Mouse (Mus musculus) spleen, embryonic (tissue): ENCODE results near the gene Tex2.
"Not testable (repeated sequence)": the region's sequence is repeated elsewhere in the genome, so short reads cannot be mapped to it uniquely, and the experiment has no call there.

Experiments used
- CTCF ChIA-PET: fragments of 350-600 bp; sonication (Branson Sonifier 250); formaldehyde crosslinking; loops from one replicate; lab custom pipeline; 2022; lab: Charles Lee

Tex2 gene

DNA sequence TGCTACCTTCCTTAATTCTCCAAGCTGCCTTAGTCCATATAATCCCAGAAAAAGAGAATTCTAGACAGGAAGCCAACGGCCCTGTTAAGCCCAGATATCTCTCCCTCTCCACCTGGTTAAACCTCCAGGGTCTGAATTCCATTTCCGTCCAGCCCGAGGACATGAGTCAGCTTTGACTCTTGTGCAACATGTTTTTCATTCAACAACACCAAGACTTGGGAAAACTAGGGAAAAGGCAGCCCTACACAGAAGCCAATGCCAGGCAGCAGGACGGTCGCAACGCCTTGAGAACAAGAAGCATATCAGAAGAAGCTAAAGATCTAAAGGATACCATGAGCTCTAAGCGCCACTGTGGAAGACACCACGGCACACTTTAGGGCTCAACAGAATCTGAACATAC is 32.8 kb downstream of the Tex2 start:
- CTCF ChIA-PET = no interaction called here

DNA sequence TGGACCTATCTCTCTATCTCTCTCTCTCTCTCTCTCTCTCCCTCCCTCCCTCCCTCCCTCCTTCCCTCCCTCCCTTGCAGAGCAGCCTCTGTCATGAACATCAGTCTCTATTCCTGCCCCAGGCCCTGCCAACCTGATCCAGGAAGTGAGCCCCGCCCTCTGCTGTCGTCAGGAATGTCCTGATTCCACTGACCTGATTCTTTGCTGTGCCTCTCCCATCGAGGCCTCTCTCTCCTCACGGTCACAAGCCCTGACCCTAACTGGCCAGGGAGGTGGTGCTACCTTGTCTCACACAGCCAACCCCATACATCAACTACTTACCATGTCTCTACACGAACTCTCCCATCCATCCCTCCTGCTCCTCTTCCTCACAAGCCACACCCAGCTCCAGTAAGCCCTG is 33.3 kb downstream of the Tex2 start:
- CTCF ChIA-PET = no interaction called here

DNA sequence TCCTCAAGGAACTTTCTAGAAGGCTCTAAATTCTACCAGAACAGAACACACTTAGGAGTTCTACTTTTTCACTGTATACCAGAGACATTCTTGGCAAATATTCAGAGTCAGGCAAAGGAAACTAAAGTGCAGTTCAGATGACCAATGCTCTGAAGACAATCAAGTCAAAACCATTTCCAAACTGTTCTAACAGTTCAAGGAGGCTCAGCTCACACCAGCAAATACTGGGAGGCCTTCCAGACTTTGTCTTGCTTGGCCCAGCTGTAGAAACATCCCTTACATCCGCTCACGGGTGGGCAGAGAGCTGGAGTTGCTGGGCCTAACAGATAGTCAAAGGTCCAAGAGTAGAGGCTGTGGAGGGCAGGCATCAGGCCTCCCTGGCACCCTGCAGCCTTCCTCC is 34.1 kb downstream of the Tex2 start:
- CTCF ChIA-PET = no interaction called here

DNA sequence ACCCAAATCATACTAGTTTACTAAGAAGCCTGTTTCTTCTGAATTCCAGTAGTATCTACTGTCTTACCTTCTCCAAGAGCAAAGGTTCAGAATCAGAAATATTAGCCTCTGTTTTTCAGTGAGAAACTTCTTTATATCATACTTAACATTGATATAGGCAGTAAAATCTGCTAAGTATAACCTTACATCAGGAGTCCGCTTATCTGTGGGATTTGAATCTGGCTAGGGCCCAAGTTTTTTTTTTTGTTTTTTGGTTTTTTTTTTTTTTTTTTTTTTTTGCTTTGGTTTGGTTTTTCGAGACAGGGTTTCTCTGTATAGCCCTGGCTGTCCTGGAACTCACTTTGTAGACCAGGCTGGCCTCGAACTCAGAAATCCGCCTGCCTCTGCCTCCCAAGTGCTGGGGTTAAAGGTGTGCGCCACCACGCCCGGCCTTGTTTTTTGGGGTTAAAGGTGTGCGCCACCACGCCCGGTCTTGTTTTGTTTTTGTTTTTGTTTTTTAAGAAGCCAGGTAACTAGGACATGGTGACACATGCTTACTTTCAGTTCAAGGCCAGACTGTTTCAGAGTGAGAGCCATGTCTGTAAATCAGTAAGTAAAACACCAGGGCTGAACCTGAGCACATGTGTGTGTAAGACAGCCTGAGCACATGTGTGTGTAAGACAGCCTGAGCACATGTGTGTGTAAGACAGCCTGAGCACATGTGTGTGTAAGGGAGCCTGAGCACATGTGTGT is 35.4 kb downstream of the Tex2 start:
- CTCF ChIA-PET = not testable (repeated sequence)

DNA sequence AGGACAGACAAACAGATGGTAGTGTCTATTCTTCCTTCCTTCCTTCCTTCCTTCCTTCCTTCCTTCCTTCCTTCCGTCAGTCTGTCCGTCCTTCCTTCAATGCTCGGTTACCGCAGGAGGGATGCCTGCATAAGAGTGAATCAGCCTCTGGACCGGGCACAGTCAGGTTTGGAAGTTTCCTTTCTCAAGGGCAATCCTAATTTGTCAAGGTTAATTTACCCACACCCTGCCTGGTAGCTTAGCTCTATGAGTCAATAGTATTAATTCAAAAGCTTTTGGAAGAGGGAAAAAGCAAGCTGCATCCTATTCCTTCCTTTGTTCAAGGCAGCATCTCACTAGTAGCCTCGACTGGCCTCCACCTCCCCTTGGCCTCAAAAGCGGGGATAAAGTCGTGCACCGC is 38.8 kb downstream of the Tex2 start:
- CTCF ChIA-PET = no interaction called here

DNA sequence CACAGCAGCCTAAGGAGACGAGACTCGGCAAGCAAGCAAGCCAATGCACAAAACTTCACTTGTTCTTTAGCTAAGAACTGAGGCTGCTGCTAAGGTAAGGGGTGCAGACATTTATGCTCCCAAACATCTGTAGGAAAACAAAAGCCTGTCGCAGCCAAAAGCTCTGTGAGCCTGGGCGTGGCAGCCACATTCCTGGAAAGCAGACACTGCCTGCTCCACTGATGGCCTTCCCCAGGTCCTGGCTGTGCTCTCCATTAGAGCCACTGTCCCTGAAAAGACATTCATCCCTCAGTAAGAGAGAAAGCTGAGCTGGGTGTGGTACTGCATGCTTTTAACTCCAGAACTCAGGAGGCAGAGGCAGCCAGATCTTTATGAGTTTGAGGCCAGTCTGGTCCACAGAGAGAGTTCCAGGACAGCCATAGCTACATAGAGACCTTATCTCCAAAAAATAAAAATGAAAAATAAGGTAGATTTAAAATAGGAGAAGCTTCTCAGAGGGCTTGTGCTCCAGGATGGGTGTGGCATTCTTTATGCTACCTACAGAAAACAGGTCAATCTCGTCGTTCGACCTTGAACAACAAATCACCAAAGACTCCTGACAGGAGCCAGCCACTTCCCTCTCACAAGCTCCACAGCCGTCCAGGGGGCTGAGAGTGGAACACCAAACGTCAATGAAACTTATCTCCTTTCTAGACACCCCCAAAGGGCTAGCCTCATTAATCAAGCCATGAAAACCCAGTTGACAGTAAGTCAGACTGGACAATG is 39.6 kb downstream of the Tex2 start:
- CTCF ChIA-PET = no interaction called here

DNA sequence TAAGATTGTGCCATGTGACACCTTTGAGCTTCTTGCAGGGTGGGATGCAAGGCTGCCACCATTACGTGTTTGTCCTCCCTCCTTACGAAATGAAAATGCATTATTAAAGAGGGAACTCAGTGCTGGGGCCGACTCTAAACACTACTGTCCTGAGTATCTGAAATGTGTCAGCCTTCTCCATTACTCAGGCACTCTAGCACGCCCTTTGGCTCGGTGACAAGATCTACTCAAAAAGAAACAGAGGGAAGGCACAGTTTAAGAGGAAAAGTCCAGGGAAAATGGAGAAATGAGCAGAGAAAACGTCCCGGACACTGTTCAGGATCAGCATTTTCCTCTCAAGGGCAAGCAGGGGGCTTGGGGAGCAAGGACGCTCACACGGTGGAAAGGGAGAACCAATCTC is 40.3 kb downstream of the Tex2 start:
- CTCF ChIA-PET = no interaction called here

DNA sequence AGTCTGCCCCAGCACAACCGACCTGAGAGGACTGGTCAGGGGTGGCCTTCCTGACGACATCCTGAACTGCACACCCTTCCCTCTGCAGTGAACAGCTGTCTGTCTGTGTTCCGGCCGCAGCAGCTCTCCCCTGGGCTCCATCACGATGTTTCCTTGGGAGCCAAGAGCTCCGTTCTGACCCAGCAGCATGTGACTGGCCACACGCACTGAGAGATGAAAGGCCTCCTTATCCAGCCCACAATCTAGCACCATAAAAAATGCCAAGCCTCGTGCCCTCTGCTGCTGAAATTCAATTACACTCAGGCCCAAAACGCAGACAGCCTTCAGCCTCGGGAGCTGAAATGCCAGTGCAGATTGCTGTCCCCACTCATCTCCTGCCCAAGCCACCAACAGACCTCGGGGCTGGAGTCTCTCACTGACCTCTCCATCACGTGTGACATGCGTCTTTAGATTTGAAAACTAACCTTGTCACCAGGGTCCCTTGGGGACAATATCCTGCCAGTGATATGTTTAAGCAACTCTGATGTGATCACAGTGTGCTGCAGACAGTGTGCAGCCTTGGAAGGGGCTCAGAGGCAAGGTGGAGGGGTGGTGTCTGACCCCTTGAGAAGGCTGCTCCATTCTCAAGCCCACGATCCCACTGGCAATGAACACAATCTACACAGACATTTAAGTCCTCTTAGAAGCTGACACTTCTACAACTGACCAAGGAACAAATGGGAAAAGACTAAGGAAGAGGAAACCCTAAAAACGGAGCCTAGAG is 41.0 kb downstream of the Tex2 start:
- CTCF ChIA-PET = no interaction called here

DNA sequence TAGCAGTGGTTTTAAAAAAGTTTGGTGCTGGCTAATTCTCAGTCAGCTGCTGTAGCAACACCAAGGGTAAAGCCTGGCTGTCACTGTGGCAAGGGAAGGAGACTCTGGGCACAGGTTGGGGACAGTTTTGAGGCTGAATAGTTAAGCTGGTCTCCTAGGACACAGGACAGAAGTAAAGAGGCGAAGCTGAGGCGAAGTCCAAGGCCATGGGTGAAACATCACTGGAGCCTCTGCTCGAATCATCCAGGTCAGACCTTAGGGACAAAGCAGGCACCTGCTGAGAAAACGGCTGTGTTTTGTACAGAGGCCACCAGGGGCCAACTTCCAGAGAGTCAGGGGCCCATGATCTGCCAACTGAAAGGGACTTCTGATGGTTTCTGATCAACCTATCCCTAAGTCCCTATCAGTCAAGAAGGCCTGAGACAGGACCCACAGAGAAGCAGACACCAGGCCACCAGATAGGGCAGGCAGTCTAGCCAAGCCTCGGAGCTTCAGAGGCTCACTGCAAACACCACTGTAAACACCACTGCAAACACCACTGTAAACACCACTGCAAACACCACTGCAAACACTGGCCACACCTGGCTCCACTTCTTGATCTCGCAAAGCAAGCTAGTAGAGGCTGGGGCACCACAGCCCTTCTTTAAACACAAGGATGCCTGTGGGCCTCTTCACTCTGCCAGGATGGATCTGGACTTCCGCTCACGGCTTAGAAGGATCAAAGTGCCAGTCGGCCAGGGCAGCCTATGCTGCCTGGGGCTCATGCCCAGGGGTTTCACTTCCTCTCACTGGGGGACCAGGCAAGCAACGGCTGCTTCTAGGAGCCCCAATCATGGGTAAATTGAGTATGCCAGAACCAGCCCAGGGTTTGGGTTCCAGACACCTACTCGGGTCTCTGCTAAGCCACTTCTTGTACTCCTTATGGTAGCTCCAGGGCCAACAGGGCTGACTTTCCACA is 41.9 kb downstream of the Tex2 start:
- CTCF ChIA-PET = no interaction called here

DNA sequence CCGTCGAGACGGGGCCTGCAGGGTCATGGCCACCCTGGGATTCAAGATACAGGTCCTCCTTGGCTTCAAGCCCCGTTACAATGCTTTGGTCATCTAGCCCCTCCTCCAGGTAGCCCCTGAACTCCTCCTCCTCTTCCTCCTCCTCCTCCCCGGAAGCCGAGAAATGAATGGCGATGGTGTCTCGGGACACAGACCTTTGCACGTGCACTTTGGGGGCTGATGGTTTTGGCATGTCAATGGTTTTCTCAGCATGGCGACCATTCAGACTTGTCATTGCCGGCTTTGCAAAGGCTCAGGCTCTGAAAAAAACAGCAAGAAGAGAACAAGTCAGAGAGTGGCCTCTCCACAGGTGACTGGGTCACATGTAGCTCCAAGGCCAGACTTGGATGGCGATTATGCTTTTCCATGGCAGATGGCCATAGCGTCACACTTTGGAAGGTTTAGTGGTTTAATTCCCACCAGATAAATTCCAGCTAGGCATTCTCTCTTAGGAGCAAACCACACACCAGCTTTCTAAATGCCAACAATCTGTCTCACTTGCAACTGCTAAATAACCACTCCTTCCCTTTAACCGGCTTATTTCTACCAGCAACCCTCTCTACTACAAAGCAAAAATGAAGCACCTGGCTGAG is 44.8 kb downstream of the Tex2 start:
- CTCF ChIA-PET = no interaction called here

DNA sequence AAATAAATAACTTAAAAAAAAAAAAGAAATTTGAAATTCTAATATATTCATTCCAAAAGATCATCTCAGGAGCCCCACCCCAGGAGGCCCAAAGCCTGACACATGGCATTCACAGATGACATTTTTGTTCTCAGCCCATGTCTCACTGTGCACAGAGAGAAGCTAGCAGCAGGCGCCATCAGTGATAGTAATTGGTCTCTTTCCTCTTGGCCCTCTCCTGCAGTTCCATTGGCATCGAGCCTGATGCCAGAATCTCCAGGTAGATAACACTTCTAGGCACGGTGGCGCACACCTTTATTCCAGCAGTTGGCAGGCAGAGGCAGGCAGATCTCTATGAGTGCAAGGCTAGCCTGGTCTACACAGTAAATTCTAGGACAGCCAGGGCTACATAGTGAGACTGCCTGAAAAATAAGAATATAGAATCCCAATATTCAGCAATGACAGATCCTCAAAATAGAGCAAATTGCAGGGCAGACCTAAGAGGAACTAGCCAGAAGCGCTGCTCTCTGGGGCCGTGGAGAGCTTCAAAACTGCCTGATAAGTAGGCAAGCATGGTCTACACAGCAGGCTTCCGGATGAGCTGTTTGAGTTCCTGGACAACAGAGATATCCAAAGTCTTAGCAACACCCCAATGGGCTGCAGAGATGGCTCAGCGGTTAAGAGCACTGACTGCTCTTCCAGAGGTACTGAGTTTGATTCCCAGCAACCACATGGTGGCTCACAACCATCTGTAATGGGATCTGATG is 47.0 kb downstream of the Tex2 start:
- CTCF ChIA-PET = interaction anchor here (0.6 kb wide), 1 partner anchor 18 kb away, joined by 3 read pairs; no protein-coding TSS in a partner anchor

DNA sequence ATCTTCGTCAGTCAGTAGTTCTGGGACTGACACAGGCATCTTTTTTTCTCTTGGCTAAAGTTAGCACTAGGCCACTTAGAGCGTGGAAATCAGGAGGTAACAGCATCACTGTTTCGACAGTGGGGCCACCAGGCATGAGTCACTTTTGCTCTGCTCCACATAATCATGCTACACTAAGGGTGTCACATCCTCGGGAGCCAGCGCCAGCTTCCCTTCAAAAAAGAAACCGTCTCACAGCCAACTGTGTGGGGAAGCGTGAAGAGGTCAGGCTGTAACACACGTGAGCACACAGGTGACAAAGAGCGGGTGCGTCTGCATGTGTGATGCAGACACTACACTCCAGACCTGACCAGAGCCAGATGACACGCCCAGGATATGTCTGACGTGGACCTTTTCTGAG is 49.0 kb downstream of the Tex2 start:
- CTCF ChIA-PET = interaction anchor here (0.6 kb wide), 1 partner anchor 55 kb away, joined by 3 read pairs; no protein-coding TSS in a partner anchor

DNA sequence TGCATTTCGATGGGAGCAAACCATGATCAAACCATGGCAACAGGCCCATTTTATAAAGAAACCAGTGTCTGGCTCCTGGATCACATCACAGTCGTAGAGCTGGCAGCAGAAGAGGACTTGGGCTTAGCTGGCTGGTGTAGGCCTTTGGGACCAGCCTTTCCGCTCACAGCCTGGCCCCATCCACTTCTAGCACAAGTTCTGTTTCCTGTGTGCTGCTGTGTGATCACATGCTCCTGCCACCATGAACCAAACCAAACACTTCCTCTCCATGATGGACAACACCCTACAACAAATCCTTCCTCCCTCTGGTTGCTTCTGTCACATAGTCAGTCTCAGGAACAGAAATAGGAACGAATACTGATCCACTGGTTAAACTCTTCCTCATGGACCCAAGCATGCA is 50.5 kb downstream of the Tex2 start:
- CTCF ChIA-PET = no interaction called here

DNA sequence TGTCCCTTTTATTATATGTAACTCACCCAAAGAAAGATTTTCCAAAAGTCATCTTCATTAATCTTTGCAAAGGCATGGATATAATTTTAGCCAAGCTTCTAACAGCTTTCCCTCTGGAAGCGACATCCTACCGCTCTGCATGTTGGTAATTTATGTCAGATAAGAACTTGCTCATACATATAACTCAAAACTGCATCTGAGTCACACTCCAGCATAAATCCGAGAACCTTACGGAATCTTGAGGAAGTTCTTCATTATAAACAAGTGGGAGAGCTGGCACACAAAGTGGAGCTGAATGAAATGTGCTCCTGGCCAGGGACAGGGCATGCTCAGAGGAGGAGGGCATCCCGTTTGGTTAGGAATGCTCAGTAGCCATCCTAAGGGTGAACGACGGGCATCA is 53.5 kb downstream of the Tex2 start:
- CTCF ChIA-PET = interaction anchor here (0.8 kb wide), 1 partner anchor 163 kb away, joined by 3 read pairs; no protein-coding TSS in a partner anchor

DNA sequence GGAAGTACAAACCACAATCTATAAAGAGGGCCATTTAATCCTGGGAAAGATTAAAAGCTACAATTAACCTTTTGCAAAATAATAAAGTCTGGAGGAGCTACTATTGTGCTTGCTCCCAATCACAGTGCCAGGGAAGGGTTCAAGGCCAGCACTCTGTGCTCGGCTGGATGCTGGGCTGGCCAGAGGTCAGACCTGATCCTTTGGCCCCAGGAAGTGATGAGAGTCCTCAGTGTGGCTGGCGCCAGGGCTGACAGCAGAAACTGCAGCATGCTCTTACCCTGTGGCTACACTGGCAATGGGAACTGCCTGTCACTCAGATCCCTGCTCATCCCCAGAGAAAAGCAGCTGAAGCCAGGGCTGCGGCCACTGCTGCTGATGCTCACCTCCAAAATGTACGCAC is 55.2 kb downstream of the Tex2 start:
- CTCF ChIA-PET = no interaction called here

DNA sequence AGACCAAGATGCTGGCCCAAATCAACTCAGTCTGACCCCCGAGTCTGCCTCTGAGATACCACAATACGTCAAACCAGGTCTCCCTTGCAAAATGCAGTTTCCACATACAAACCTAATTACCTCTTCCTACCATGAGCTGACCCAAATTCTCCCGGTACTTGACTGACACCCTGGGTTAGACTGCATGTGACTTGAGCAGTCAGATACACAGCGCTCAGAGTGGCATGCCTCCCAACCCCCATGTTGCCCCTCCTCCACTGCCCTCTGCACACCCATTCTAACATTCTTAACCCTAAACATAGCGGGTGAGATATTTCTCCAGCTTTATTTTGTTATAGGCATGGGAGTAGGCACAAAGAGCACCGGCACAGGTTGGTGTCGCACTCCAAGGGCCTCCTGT is 55.8 kb downstream of the Tex2 start:
- CTCF ChIA-PET = no interaction called here

DNA sequence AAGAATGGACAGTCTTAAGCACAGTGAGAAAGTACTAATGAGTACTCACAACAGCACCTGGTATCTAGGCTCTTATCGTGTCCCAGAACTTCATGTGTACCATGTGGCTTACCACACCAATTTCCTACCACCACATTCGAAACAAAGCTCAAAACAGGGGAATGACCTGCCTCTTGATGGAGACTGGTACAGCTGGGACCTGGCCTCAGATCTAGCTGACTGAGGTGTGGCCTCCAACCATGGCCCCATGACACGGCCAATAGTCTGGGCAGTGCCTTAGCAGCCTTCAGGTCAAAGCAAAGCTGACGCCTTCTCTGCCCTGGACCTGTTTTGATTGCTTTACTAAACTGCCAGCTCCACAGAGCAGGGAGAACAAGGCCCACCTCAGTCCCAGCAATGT is 56.5 kb downstream of the Tex2 start:
- CTCF ChIA-PET = no interaction called here

DNA sequence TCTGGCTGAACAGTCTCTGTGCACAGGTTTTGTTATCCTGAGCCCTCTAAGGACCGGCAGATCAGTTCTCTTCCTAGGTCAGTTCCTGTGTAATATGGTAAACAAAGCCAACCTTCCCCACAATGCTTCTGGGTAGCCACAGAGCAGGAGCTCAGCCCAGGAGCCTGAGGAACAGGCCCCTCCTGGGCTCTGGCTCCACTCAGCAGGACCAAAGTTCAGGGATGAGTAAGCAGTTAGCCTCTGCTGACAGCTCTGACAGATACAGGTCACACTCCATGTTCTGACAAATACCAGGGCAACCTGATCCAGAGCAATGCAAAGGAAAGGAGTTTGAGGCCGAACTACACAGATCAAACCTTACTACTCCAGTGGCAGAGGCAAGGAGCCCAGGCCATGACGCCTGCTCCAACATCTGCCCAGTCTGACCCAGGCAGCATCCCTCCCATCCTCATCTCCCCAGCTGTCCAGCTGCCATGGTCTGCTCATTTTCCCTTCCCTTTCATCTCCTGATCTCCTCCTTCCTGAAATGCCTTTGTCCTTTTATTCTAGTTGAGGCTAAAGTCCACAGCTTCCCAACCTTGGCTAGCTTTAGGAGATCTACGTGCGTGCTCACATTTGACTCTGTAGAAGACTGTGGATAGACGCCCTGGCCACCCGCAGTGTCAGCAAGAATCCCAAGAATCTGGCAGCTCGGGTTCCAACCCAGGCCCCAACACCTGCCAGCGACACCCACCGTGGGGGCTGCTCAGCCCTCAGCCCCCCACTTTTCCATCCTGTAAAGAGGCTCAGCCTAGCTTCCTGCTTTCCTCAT is 57.2 kb downstream of the Tex2 start:
- CTCF ChIA-PET = no interaction called here

DNA sequence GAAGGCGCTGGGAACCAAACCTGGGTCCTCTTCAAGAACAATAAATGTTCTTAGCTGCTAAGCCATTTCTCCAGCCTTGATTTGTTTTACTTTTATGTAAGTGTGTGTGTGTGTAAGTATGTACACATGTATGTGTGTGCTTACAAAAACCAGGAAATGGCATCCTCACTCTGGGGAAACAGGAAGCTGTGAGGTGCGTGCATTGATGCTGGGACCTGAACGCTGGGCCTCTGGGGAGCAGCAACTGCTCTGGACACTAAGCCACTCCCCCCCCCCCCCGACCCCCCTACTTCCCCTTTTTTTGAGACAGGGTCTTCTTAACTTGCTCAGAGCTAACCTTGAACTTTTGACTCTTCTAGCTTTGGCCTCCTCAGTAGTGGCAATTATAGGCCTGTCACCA is 62.8 kb downstream of the Tex2 start:
- CTCF ChIA-PET = interaction anchor here (0.6 kb wide), 1 partner anchor 820 kb away, joined by 7 read pairs; no protein-coding TSS in a partner anchor
